In the genomic region with DNA sequence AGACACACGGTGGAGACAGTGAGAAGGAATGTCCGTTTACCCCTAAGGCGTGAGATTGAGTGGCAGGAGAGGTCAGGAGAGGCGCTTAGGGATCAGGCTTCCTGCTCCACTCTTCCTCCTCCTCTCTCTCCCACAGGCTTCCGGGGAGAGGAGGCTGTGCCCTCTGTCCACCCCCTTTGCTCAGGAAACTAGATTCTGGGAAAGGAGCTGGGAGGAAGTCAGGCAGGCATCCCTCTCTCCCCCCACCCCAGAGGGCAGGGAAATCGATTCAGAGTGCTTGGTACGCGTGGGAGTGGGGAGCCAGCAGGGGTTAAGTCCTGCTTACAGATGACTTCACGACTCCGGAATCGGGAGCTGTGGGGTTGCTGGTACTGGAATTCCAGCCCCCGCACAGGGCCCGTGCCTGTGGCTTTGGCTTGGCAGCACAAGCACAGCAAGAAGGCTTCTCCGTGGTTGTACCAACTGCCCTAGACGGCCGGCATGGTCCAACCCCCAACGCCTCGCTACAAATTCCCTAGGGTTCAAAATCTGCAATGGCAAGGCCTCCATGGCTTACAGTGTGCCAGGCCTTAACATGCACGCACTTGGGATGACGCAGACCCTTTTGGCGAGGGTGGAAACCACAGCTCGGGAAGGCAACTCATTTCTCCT, we compare ENCODE assay signal across 8 mouse cellular contexts. TPM values are rescaled to one million over a fixed set of nuclear protein-coding genes. Genes with fewer than 3 reads are reported as not detected.
DNase-seq lines count a peak whose midpoint lies in the region; ATAC-seq lines count a peak whose summit lies in the region.

No protein-coding gene starts in this region.

- H3K4me3 ChIP-seq in embryonic facial prominence, embryonic 14.5 days (ENCODE audit: low read depth, low read length): no peak overlapping the region
- H3K4me3 ChIP-seq in intestine, embryonic 16.5 days (ENCODE audit: low read length): peak overlapping the region; percentile 27
- peak overlapping the region; percentile 8; the same call in 1 of the 2 replicates for H3K4me3 ChIP-seq in liver, embryonic 16.5 days (ENCODE audit: low read depth, low read length)

- peak overlapping the region; percentile 44 for H3K4me2 ChIP-seq in embryonic facial prominence, embryonic 14.5 days (ENCODE audit: low read depth, low read length)
- H3K4me2 ChIP-seq in intestine, embryonic 16.5 days (ENCODE audit: low read depth, low read length): peak overlapping the region; percentile 60
- peak overlapping the region; percentile 41 for H3K4me2 ChIP-seq in liver, embryonic 16.5 days (ENCODE audit: low read depth, low read length)

- peak; percentile 30; the same call in 1 of the 2 replicates for ATAC-seq in embryonic facial prominence, embryonic 14.5 days (ENCODE audit: low read depth)
- 0 out of 2 replicates have a peak, but pooled peaks have one; percentile 4 for ATAC-seq in intestine, embryonic 16.5 days
- ATAC-seq in liver, embryonic 16.5 days (ENCODE audit: low read depth): no peak
- no peak for ATAC-seq in erythroid progenitor cell, adult 5-6 weeks (replicated peaks; ENCODE audit: low FRiP score, poor library complexity, severe bottlenecking)

- H3K4me1 ChIP-seq in embryonic facial prominence, embryonic 14.5 days (ENCODE audit: control insufficient read depth, insufficient read depth, low read length): peaks cover 63% of the 10 kb centered on the region
- H3K4me1 ChIP-seq in intestine, embryonic 16.5 days (ENCODE audit: control insufficient read depth, insufficient read depth, low read length): peaks cover 74% of the 10 kb centered on the region
- H3K4me1 ChIP-seq in liver, embryonic 16.5 days (ENCODE audit: control insufficient read depth, low read depth, low read length): peaks cover 2% of the 10 kb centered on the region

- H3K9ac ChIP-seq in embryonic facial prominence, embryonic 14.5 days (ENCODE audit: low read depth, low read length): peak overlapping the region; percentile 49
- H3K9ac ChIP-seq in intestine, embryonic 16.5 days (ENCODE audit: low read depth, low read length): peak overlapping the region; percentile 69
- H3K9ac ChIP-seq in liver, embryonic 16.5 days (ENCODE audit: low read depth, low read length): 0 out of 2 replicates have a peak overlapping the region, but pooled peaks have one; percentile 31

- H3K9me3 ChIP-seq in embryonic facial prominence, embryonic 14.5 days (ENCODE audit: control insufficient read depth, low read length): no peaks in the 10 kb centered on the region
- no peaks in the 10 kb centered on the region for H3K9me3 ChIP-seq in intestine, embryonic 16.5 days (ENCODE audit: control insufficient read depth, low read length)
- no peaks in the 10 kb centered on the region for H3K9me3 ChIP-seq in liver, embryonic 16.5 days (replicated peaks; ENCODE audit: control insufficient read depth, low read length)

- 14% methylated on average over 18 of the region's 22 CpGs for WGBS in embryonic facial prominence, embryonic 14.5 days
- WGBS in intestine, embryonic 16.5 days: 16% methylated on average over 22 of the region's 22 CpGs
- 23% methylated on average over 22 of the region's 22 CpGs for WGBS in liver, embryonic 16.5 days (ENCODE audit: insufficient replicate concordance)

- peak overlapping the region; percentile 65 for H3K27ac ChIP-seq in embryonic facial prominence, embryonic 14.5 days (replicated peaks; ENCODE audit: low read depth, low read length)
- H3K27ac ChIP-seq in intestine, embryonic 16.5 days (ENCODE audit: low read length): peak overlapping the region; percentile 95
- H3K27ac ChIP-seq in liver, embryonic 16.5 days (ENCODE audit: low read length): peak overlapping the region; percentile 76

- H3K27me3 ChIP-seq in embryonic facial prominence, embryonic 14.5 days (replicated peaks; ENCODE audit: control insufficient read depth, insufficient read depth, low read length): no peaks in the 10 kb centered on the region
- H3K27me3 ChIP-seq in intestine, embryonic 16.5 days (replicated peaks; ENCODE audit: control insufficient read depth, insufficient read depth, low read length): no peaks in the 10 kb centered on the region
- no peaks in the 10 kb centered on the region for H3K27me3 ChIP-seq in liver, embryonic 16.5 days (ENCODE audit: control insufficient read depth, insufficient read depth, low read depth, low read length)

- DNase-seq in adrenal gland, adult 2 months: peak; percentile 51
- no peak for DNase-seq in adrenal gland, postnatal 25 days
- DNase-seq in embryonic facial prominence, embryonic 14.5 days (ENCODE audit: low spot score): peak; percentile 84
- DNase-seq in layer of hippocampus, adult 9-11 months: no peak
- DNase-seq in right cerebral cortex, postnatal 36 days (ENCODE audit: low spot score in 2 of 2): no peak

- peaks cover 19% of the 10 kb centered on the region for H3K36me3 ChIP-seq in embryonic facial prominence, embryonic 14.5 days (ENCODE audit: control insufficient read depth, insufficient read depth, low read length)
- H3K36me3 ChIP-seq in intestine, embryonic 16.5 days (ENCODE audit: control insufficient read depth, insufficient read depth, low read length): peaks cover 7% of the 10 kb centered on the region; the same call in 1 of the 2 replicates
- no peaks in the 10 kb centered on the region; the same call in 1 of the 2 replicates for H3K36me3 ChIP-seq in liver, embryonic 16.5 days (ENCODE audit: control insufficient read depth, insufficient read depth)

RNA-seq across cellular contexts. Expression of a gene that starts 11.0 kb away (rescaled TPM):
- total RNA-seq in adrenal gland, adult 2 months (2021): 100 to 1,000 TPM; 123 to 151 TPM
- polyA plus RNA-seq in adrenal gland, adult 2 months (2012; rRNA removed): 23.3 and 23.5 TPM in 2 replicates
- total RNA-seq in adrenal gland, postnatal 25 days (2021): 75.1 and 82.0 TPM in 2 replicates
- 57.1 and 58.4 TPM in 2 replicates for polyA plus RNA-seq in embryonic facial prominence, embryonic 14.5 days (2014; fragmentation: Nextera tagmentation; extraction: Ambion mirVana)
- polyA plus RNA-seq in intestine, embryonic 16.5 days (2015; fragmentation: Nextera tagmentation; extraction: Ambion mirVana): 130 and 138 TPM in 2 replicates
- 70.1 and 72.5 TPM in 2 replicates for polyA plus RNA-seq in liver, embryonic 16.5 days (2015; fragmentation: Nextera tagmentation; extraction: Ambion mirVana)
- total RNA-seq in erythroid progenitor cell, adult 5-6 weeks (2015; ENCODE audit: low replicate concordance): 2.5 and 7.2 TPM in 2 replicates
- 5.7 and 7.2 TPM in 2 replicates for total RNA-seq in erythroid progenitor cell, adult 5-6 weeks (2017; ENCODE audit: low replicate concordance)

RNA-seq across cellular contexts. Expression of a gene that starts 24.1 kb away (rescaled TPM):
- total RNA-seq in adrenal gland, adult 2 months (2021): 10 to 100 TPM; 24.5 to 34.0 TPM
- polyA plus RNA-seq in adrenal gland, adult 2 months (2012; rRNA removed): 299 and 335 TPM in 2 replicates
- total RNA-seq in adrenal gland, postnatal 25 days (2021): 27.0 and 30.0 TPM in 2 replicates
- 63.3 and 68.3 TPM in 2 replicates for polyA plus RNA-seq in embryonic facial prominence, embryonic 14.5 days (2014; fragmentation: Nextera tagmentation; extraction: Ambion mirVana)
- polyA plus RNA-seq in intestine, embryonic 16.5 days (2015; fragmentation: Nextera tagmentation; extraction: Ambion mirVana): 54.0 and 56.4 TPM in 2 replicates
- polyA plus RNA-seq in liver, embryonic 16.5 days (2015; fragmentation: Nextera tagmentation; extraction: Ambion mirVana): 24.5 and 24.8 TPM in 2 replicates
- total RNA-seq in erythroid progenitor cell, adult 5-6 weeks (2015; ENCODE audit: low replicate concordance): 8.8 and 10.8 TPM in 2 replicates
- total RNA-seq in erythroid progenitor cell, adult 5-6 weeks (2017; ENCODE audit: low replicate concordance): 3.1 and 5.3 TPM in 2 replicates

RNA-seq across cellular contexts. Expression of a gene that starts 27.7 kb away (rescaled TPM):
- total RNA-seq in adrenal gland, adult 2 months (2021): 1 to 10 TPM in 1 of 2 experiments, under 1 TPM in 1; 0.17 to 1.8 TPM
- polyA plus RNA-seq in adrenal gland, adult 2 months (2012; rRNA removed): 1.0 TPM in 2 replicates
- 0.73 and 1.3 TPM in 2 replicates for total RNA-seq in adrenal gland, postnatal 25 days (2021)
- 15.6 and 20.6 TPM in 2 replicates for polyA plus RNA-seq in embryonic facial prominence, embryonic 14.5 days (2014; fragmentation: Nextera tagmentation; extraction: Ambion mirVana)
- polyA plus RNA-seq in intestine, embryonic 16.5 days (2015; fragmentation: Nextera tagmentation; extraction: Ambion mirVana): 8.3 and 9.0 TPM in 2 replicates
- polyA plus RNA-seq in liver, embryonic 16.5 days (2015; fragmentation: Nextera tagmentation; extraction: Ambion mirVana): 0.09 and 0.12 TPM in 2 replicates
- total RNA-seq in erythroid progenitor cell, adult 5-6 weeks (2015; ENCODE audit: low replicate concordance): not detected in 2 replicates
- total RNA-seq in erythroid progenitor cell, adult 5-6 weeks (2017; ENCODE audit: low replicate concordance): not detected in 2 replicates

RNA-seq across cellular contexts. Expression of a gene that starts 28.1 kb away (rescaled TPM):
- total RNA-seq in adrenal gland, adult 2 months (2021): 1 to 10 TPM; 3.9 to 9.6 TPM
- 9.6 and 18.9 TPM in 2 replicates for polyA plus RNA-seq in adrenal gland, adult 2 months (2012; rRNA removed)
- 4.0 TPM in 1 of 2 replicates, not detected in the other for total RNA-seq in adrenal gland, postnatal 25 days (2021)
- 12.5 and 14.7 TPM in 2 replicates for polyA plus RNA-seq in embryonic facial prominence, embryonic 14.5 days (2014; fragmentation: Nextera tagmentation; extraction: Ambion mirVana)
- 9.8 and 11.9 TPM in 2 replicates for polyA plus RNA-seq in intestine, embryonic 16.5 days (2015; fragmentation: Nextera tagmentation; extraction: Ambion mirVana)
- 4.6 and 5.6 TPM in 2 replicates for polyA plus RNA-seq in liver, embryonic 16.5 days (2015; fragmentation: Nextera tagmentation; extraction: Ambion mirVana)
- total RNA-seq in erythroid progenitor cell, adult 5-6 weeks (2015; ENCODE audit: low replicate concordance): not detected in 2 replicates
- total RNA-seq in erythroid progenitor cell, adult 5-6 weeks (2017; ENCODE audit: low replicate concordance): not detected in 2 replicates

RNA-seq across cellular contexts. Expression of a gene that starts 29.7 kb away (rescaled TPM):
- total RNA-seq in adrenal gland, adult 2 months (2021): not detected
- polyA plus RNA-seq in adrenal gland, adult 2 months (2012; rRNA removed): not detected in 2 replicates
- total RNA-seq in adrenal gland, postnatal 25 days (2021): not detected in 2 replicates
- polyA plus RNA-seq in embryonic facial prominence, embryonic 14.5 days (2014; fragmentation: Nextera tagmentation; extraction: Ambion mirVana): 0.42 and 0.52 TPM in 2 replicates
- 25.1 and 25.4 TPM in 2 replicates for polyA plus RNA-seq in intestine, embryonic 16.5 days (2015; fragmentation: Nextera tagmentation; extraction: Ambion mirVana)
- polyA plus RNA-seq in liver, embryonic 16.5 days (2015; fragmentation: Nextera tagmentation; extraction: Ambion mirVana): 0.14 and 0.89 TPM in 2 replicates
- total RNA-seq in erythroid progenitor cell, adult 5-6 weeks (2015; ENCODE audit: low replicate concordance): not detected in 2 replicates
- total RNA-seq in erythroid progenitor cell, adult 5-6 weeks (2017; ENCODE audit: low replicate concordance): not detected in 2 replicates

Comparison
In these comparisons a context has a peak if more than half of its experiments do, and no peak if none do; other contexts are left out.
1. DNase-seq: peak in adrenal gland, adult 2 months (single experiment) and embryonic facial prominence, embryonic 14.5 days (single experiment); none in adrenal gland, postnatal 25 days (single experiment), layer of hippocampus, adult 9-11 months (single experiment) and right cerebral cortex, postnatal 36 days (0 of 2).
2. ATAC-seq: peak in embryonic facial prominence, embryonic 14.5 days (single experiment) and intestine, embryonic 16.5 days (single experiment); none in liver, embryonic 16.5 days (single experiment) and erythroid progenitor cell, adult 5-6 weeks (single experiment).
3. Peak in every context shown above with its lines, with median percentiles within 50 percentile points of each other: H3K27ac ChIP-seq, H3K4me2 ChIP-seq and H3K9ac ChIP-seq.